Mouse (Mus musculus): ENCODE measurements around the gene Ccdc15.

DNA sequence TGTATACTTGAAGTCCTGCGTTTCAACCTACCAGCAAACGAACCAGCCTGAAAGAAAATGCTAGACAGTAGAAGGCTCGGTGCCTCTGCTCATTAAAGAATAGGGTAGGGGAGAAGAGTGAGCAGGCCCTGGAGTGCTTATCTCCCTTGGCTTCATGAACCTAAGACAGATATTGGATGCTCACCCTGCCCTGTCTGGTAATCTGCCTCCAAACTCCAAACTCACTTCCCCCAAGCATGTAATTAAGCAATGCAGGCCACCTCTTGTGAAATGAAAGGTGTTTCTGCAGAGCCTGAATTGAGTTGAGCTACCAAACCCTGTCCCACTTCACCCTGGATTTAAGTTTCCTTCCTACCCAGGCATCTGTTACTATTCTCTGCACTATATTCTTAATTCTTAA, 105.5 kb downstream of the Ccdc15 start:
- TF ChIP-seq CTCF (IDR thresholded peaks at IDR 0.05; ENCODE audit: low read depth) (no peak), EP300 (IDR thresholded peaks at IDR 0.05; ENCODE audit: low read depth) (no peak)

All from heart, postnatal 0 days (tissue).